Mouse (Mus musculus) heart, adult 2 months (tissue): ENCODE measurements around the gene Als2cl. TPM values are rescaled to one million over a fixed set of nuclear protein-coding genes. Genes with fewer than 3 reads are reported as not detected.
A peak's percentile ranks its signal among the peaks of the same experiment; 100 is the strongest.

Experiments
- DNase-seq, 2 experiments: peaks; one replicate each; pipeline ENCODE4 v3.0.0; 2021
- H3K27ac ChIP-seq: fragments of 200-600 bp; 2 replicates; pipeline ENCODE4 v1.8.1; 2022
- H3K27me3 ChIP-seq: fragments of 200-500 bp; 2 replicates; pipeline ENCODE4 v1.6.1; 2012; ENCODE audit warnings: mild to moderate bottlenecking, low read length, inconsistent platforms, mixed read lengths; ENCODE audit not compliant: control insufficient read depth, insufficient read depth
- H3K36me3 ChIP-seq: fragments of 200-500 bp; 2 replicates; pipeline ENCODE4 v1.6.1; 2012; ENCODE audit warnings: low read length, inconsistent platforms; ENCODE audit not compliant: control insufficient read depth, insufficient read depth
- H3K4me1 ChIP-seq: fragments of 200-500 bp; 2 replicates; pipeline ENCODE4 v1.6.1; 2011; ENCODE audit warnings: low read length; ENCODE audit not compliant: control insufficient read depth, insufficient read depth
- H3K4me3 ChIP-seq: fragments of 200-600 bp; 2 replicates; pipeline ENCODE4 v1.8.1; 2022
- H3K79me2 ChIP-seq: fragments of 200-500 bp; replicated peaks from 2 replicates; pipeline ENCODE4 v1.6.1; 2012; ENCODE audit warnings: mild to moderate bottlenecking, inconsistent platforms, low read length, moderate library complexity, mixed read lengths; ENCODE audit not compliant: control insufficient read depth, insufficient read depth
- H3K9ac ChIP-seq: fragments of 200-500 bp; 2 replicates; pipeline ENCODE4 v1.6.1; 2012; ENCODE audit warnings: low read depth, mild to moderate bottlenecking, control low read depth, inconsistent platforms, low read length, mixed read lengths
- CTCF ChIP-seq: fragments of 200-600 bp; IDR thresholded peaks from 2 replicates; pipeline ENCODE4 v1.8.1; 2022; ENCODE audit warnings: antibody characterized with exemption, mild to moderate bottlenecking, moderate library complexity
- EP300 ChIP-seq: fragments of 200-500 bp; IDR thresholded peaks from 2 replicates; pipeline ENCODE4 v1.6.1; 2011; ENCODE audit warnings: low read depth, low read length, control low read depth; ENCODE audit not compliant: insufficient read depth
- POLR2A ChIP-seq: fragments of 200-500 bp; IDR thresholded peaks from 2 replicates; pipeline ENCODE4 v1.6.1; 2011; ENCODE audit warnings: mild to moderate bottlenecking, low read depth, low read length, control low read depth; ENCODE audit not compliant: insufficient read depth
- WGBS: fragments of 180-500 bp; shearing (Covaris S2); methylation state at CpG from one replicate; pipeline ENCODE4 v1.1.7; 2018; 5-methylcytosine and 5-hydroxymethylcytosine counted together
- intact Hi-C: fragments of 180-260 bp; cut with DNase I; formaldehyde crosslinking; loops from one replicate; pipeline ENCODE4 v1.15.1; 2025
- long read RNA-seq: library from polyadenylated mRNA; stranded (forward); transcript quantifications from one replicate; pipeline ENCODE4 v2.0.0, GENCODE M21; 2021
- polyA plus RNA-seq: library from polyadenylated mRNA; depleted of rRNA; stranded (reverse); fragments of >200 nt; gene quantifications from 2 replicates; pipeline ENCODE4 v1.2.3, GENCODE M21; 2012; rRNA removed
- total RNA-seq, 2 experiments: library from RNA; stranded (reverse); gene quantifications; 2 replicates each; pipeline ENCODE4 v1.2.3; 2021

Gene Als2cl
- total RNA-seq (10 to 100 TPM; 13.7 to 14.2 TPM), polyA plus RNA-seq (25.7 and 25.9 TPM in 2 replicates)
- long read RNA-seq, full-length matches to known transcripts = 2 of 6 reads
- long read RNA-seq, partial matches to known transcripts = 2 of 6 reads
- long read RNA-seq, other reads (novel, unspliced or antisense) = 2 of 6 reads

DNA sequence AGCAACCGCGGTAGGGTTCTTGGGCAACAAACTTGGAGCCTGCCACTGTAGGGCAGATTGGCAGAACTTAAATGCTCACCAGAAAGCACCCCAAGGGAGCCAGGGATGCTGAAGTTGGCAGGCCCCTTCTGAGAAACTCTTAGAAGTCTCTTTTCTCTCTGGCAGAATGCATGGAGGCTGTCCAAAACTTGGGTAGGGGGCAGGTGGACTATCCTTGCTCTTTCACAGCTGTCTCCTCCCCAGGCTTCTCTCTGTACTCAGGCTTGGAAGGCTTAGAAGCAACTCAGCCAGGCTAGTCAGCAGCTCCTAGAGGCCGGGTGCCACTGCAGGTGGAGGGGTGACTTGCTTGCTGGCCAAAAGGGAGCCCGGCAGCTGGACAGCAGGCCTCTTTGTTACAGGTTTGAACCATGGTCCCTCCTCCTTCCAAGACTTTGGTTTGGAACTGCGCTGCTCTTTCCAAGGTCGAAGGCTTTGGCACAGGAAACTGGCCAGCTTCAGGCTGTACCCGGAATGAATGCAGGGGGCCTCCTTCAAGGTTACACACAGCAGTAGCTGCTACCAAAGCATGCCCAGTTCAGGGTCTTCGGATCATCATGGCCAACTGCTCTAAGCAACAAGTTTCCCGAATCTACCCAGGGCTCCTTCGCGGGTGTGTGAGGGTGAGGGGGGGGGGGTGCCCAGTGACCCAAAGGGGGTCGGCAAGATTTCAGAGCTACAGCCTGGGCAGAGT is at the start of gene Als2cl:
Gene Als2cl, plus strand, starts transcription at position 680 of the 730 bp plus-strand sequence.
- Histone ChIP-seq H3K36me3 (no peaks in the 10 kb centered on the region), H3K9ac (peak within 1 kb of the TSS; percentile 80), H3K27me3 (no peaks in the 10 kb centered on the region), H3K4me1 (peaks cover 18% of the 10 kb centered on the region), H3K79me2 (no peaks in the 10 kb centered on the region), H3K27ac (peak within 1 kb of the TSS; percentile 98), H3K4me3 (peak within 1 kb of the TSS; percentile 90)
- peak; percentile 52 to 64 for DNase-seq
- WGBS = 16% methylated on average over 12 of the region's 12 CpGs
- TF ChIP-seq EP300 = no peak
- no peak for TF ChIP-seq POLR2A
- TF ChIP-seq CTCF = no peak
- intact Hi-C loops = no loop called here

DNA sequence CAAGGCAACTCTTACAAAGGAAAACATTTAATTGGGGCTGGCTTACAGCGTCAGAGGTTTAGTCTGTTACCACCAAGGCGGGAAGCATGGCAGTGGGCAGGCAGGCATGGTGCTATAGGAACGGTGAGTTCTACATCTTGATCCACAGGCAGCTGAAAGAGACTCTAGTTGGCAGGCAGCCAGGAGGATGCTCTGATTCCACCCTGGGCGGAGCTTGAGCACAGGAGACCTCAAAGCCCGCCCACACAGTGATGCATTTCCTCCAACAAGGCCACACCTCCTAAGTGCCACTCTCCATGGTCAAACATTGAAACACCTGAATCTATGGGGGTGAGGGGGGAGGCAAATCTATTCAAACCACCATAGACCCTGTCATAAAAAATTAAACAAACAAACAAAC is 46.6 kb upstream of the Als2cl start:
- Histone ChIP-seq H3K4me3 (no peak overlapping the region), H3K27me3 (no peaks in the 10 kb centered on the region), H3K36me3 (no peaks in the 10 kb centered on the region), H3K9ac (no peak overlapping the region), H3K79me2 (no peaks in the 10 kb centered on the region), H3K27ac (no peak overlapping the region), H3K4me1 (no peaks in the 10 kb centered on the region; the same call in 1 of the 2 replicates)
- no peak for TF ChIP-seq CTCF
- no peak for TF ChIP-seq EP300
- no peak for TF ChIP-seq POLR2A
- 81% methylated on average over 5 of the region's 5 CpGs for WGBS
- DNase-seq = no peak
- intact Hi-C loops = no loop called here

DNA sequence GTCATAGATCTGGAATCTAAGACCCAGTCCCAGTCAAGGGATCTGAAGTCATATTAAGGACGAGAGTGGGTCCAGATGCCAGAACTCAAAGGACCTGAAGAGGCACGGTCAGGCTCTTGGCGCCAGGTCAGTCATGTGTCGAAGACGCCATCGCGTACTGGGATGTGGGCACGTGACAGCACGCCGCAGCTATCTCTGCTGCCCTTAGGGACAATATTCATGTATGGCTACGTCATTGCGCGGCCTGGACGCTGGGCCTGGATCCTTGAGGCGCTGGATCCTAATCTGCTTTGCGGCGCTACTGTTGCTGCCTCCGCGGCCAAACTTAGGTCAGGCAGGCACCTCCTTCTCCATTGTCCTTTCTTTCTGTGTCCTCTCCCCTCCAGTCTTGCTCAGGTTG is 45.3 kb upstream of the Als2cl start, which contains the start of gene Prss45:
Gene Prss45, plus strand, starts transcription at position 178 of the 400 bp plus-strand sequence.
- H3K4me1 ChIP-seq = no peaks in the 10 kb centered on the region
- no peaks in the 10 kb centered on the region for H3K27me3 ChIP-seq
- no peak for DNase-seq
- no peaks in the 10 kb centered on the region for H3K79me2 ChIP-seq
- 77% methylated on average over 19 of the region's 19 CpGs for WGBS
- no peak within 1 kb of the TSS for H3K4me3 ChIP-seq
- no peak within 1 kb of the TSS for H3K27ac ChIP-seq
- TF ChIP-seq CTCF (no peak), POLR2A (no peak), EP300 (no peak)
- no peaks in the 10 kb centered on the region for H3K36me3 ChIP-seq
- intact Hi-C loops = no loop called here
- no peak within 1 kb of the TSS for H3K9ac ChIP-seq

DNA sequence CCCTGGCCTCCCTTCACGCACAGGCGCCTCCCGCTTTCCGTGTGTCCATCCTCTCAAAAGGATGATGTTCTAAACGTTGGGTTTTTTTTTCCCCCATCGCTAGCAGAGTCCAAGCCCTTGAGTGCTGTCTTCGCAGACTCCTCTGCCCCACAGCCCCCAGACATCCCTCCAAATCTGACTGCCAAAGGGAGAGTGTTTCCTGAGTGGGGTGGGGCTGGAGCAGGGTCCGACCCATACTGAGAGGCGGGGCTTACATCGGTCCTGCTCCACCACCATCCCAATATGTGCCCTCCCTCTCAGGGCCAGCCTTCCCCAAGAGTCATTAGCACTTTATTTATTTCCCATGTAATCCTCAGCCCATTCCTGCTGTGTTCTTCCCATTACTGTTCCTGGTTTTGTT is 44.7 kb upstream of the Als2cl start:
- Histone ChIP-seq H3K27ac (no peak overlapping the region), H3K27me3 (no peaks in the 10 kb centered on the region), H3K79me2 (no peaks in the 10 kb centered on the region), H3K9ac (no peak overlapping the region), H3K4me3 (no peak overlapping the region), H3K4me1 (no peaks in the 10 kb centered on the region), H3K36me3 (no peaks in the 10 kb centered on the region)
- no peak for DNase-seq
- TF ChIP-seq EP300 = no peak
- no peak for TF ChIP-seq POLR2A
- TF ChIP-seq CTCF = no peak
- 35% methylated on average over 10 of the region's 10 CpGs for WGBS
- intact Hi-C loops = no loop called here

DNA sequence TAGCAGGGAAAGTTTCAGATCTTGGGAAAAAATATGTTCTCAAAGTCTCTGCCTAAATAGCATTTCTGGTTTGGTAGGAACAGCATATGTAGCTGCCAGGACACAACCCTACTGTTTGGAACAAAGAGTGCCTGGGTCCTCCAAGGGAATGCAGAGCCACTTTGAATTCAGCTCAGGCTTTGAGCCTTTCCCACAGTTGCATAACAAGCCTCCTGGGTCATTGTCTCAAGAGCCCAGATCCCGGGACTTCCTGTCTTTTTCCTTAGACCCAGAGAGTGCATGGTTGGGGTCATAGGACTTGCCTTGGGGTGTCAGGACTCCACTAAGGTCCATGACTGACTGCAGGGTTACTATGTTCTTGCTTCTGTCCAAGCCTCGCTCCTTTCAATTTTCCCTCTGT is 43.6 kb upstream of the Als2cl start:
- no peaks in the 10 kb centered on the region for H3K27me3 ChIP-seq
- intact Hi-C loops = no loop called here
- TF ChIP-seq EP300 = no peak
- TF ChIP-seq CTCF = no peak
- no peak for TF ChIP-seq POLR2A
- H3K4me1 ChIP-seq = no peaks in the 10 kb centered on the region
- peak in 1 of 2 experiments; percentile 42 for DNase-seq
- no peak overlapping the region for H3K27ac ChIP-seq
- no peak overlapping the region for H3K4me3 ChIP-seq
- H3K79me2 ChIP-seq = no peaks in the 10 kb centered on the region
- WGBS = 46% methylated on average over 2 of the region's 2 CpGs
- H3K36me3 ChIP-seq = no peaks in the 10 kb centered on the region
- no peak overlapping the region for H3K9ac ChIP-seq

DNA sequence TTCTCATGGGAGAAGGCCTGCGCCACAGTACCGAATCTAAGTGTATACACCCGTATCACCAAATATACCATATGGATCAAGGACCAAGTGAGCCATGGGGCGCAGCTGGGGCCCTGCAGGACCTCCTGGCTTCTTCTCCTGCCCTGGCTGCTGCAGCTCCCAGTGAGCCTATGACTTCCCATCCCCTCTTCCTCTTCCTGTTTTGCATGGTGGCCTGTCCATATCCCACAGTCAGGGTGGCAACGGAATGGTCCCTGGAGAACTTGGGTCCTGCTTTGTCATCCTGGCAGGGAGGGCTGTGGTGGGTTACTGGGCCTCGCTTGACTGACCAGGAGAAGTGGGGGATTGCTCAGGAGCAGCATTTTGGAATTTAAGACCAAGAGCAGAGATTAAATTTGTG is 38.8 kb upstream of the Als2cl start:
- Histone ChIP-seq H3K79me2 (no peaks in the 10 kb centered on the region), H3K27ac (no peak overlapping the region), H3K9ac (no peak overlapping the region), H3K27me3 (no peaks in the 10 kb centered on the region), H3K36me3 (no peaks in the 10 kb centered on the region), H3K4me3 (no peak overlapping the region), H3K4me1 (no peaks in the 10 kb centered on the region)
- 76% methylated on average over 6 of the region's 6 CpGs for WGBS
- intact Hi-C loops = no loop called here
- TF ChIP-seq CTCF = no peak
- TF ChIP-seq POLR2A = no peak
- TF ChIP-seq EP300 = no peak
- DNase-seq = no peak
